Mouse (Mus musculus) kidney, adult 2 months (tissue): Measurements from ENCODE around the gene Ftl1.

Experiments
- CTCF ChIP-seq: fragments of 200-500 bp; conservative IDR thresholded peaks from 2 replicates; pipeline ENCODE4 v1.5.1; 2011; ENCODE audit warnings: low read depth, mild to moderate bottlenecking, control low read depth, low read length, moderate library complexity, mixed read lengths; ENCODE audit not compliant: insufficient read depth, insufficient read length
- POLR2A ChIP-seq: fragments of 200-500 bp; IDR thresholded peaks from one replicate; pipeline ENCODE4 v1.6.1; 2011; ENCODE audit warnings: low read depth, low read length, control low read depth

DNA sequence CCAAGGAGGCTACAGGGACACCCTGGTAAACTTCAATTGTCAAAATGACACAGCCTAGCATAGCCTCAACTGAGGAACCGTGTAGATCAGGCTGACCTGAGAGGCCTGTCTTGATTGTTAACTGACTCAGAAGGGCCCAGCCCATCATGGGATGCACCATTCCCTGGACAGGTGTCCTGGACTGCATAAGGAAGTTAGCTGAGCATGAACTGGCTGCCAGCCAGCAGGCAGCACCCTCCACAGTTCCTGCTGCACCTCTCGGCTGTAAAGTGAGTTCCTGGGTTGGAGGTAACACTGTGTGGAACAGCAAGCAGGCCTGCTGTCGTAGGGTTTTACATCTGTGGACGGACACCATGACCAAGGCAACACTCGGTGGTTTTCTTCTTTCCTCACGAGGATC, 47.9 kb upstream of the Ftl1 start:
- no peak for TF ChIP-seq CTCF
- TF ChIP-seq POLR2A: no peak
